Comparison of ENCODE assay signal across 14 mouse cellular contexts in the genomic region with DNA sequence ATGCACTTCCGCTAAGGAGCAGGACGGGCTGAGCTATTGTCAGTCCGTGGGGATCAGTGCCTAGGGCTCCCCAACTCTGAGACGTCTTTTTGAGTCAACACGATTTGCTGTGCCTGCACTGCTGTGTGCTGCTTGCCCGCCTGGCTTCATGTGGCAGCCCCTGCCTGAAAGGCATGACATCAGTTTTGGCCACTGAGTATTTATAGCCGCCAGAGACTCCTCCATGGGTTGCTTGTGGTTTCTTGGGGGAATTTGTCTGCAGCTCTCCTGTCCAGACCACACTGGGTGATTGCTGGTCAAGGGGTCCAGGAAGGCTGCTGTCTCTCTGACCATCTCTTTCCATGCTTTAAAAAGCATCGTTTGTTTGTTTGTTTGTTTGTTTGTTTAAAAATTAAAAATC. TPM values are rescaled to one million over a fixed set of nuclear protein-coding genes. Genes with fewer than 3 reads are reported as not detected.
DNase-seq lines count a peak whose midpoint lies in the region; ATAC-seq and TF ChIP-seq lines count a peak whose summit lies in the region.
"Had no signal": no experiment of that assay in that cellular context is flagged by ENCODE, and none has a peak within 500 bp of the region (broad histone marks: within the 10 kb centered on the region; RNA-seq: fewer than 3 reads in every experiment).

No protein-coding gene starts in this region.

- ATAC-seq in heart, embryonic 12.5 days (ENCODE audit: insufficient number of reproducible peaks, low FRiP score): no peak
- ATAC-seq in kidney, embryonic 15.5 days (replicated peaks; ENCODE audit: low FRiP score): no peak
- ATAC-seq in hindbrain, embryonic 14.5 days (ENCODE audit: low FRiP score): no peak
- no peak for ATAC-seq in forebrain, embryonic 12.5 days (ENCODE audit: low FRiP score)

- peak overlapping the region; percentile 83 for H3K27ac ChIP-seq in heart, embryonic 12.5 days (ENCODE audit: poor library complexity, severe bottlenecking)
- 0 out of 2 replicates have a peak overlapping the region, but pooled peaks have one; percentile 3 for H3K27ac ChIP-seq in kidney, embryonic 15.5 days
- H3K27ac ChIP-seq in hindbrain, embryonic 14.5 days: no peak overlapping the region
- H3K27ac ChIP-seq in forebrain, embryonic 12.5 days: no peak overlapping the region
- H3K27ac ChIP-seq: embryonic facial prominence, embryonic 13.5 days had no signal

- intact Hi-C loops in heart, postnatal 10 days (cut with DNase I): no loop called here

- H3K79me2 ChIP-seq in myocyte (ENCODE audit: control insufficient read depth, insufficient read depth): peaks cover 76% of the 10 kb centered on the region

- no peaks in the 10 kb centered on the region for H3K9me3 ChIP-seq in heart, embryonic 12.5 days (replicated peaks)
- no peaks in the 10 kb centered on the region for H3K9me3 ChIP-seq in kidney, embryonic 15.5 days (replicated peaks)
- no peaks in the 10 kb centered on the region for H3K9me3 ChIP-seq in hindbrain, embryonic 14.5 days (ENCODE audit: control insufficient read depth, low read length)
- H3K9me3 ChIP-seq in forebrain, embryonic 12.5 days: no peaks in the 10 kb centered on the region
- H3K9me3 ChIP-seq: embryonic facial prominence, embryonic 13.5 days had no signal

- H3K36me3 ChIP-seq in heart, embryonic 12.5 days: 0 out of 2 replicates have a peak, but pooled peaks cover 5% of the 10 kb centered on the region
- 0 out of 2 replicates have a peak, but pooled peaks cover 3% of the 10 kb centered on the region for H3K36me3 ChIP-seq in kidney, embryonic 15.5 days
- no peaks in the 10 kb centered on the region for H3K36me3 ChIP-seq in hindbrain, embryonic 14.5 days (replicated peaks; ENCODE audit: control insufficient read depth, insufficient read depth)
- no peaks in the 10 kb centered on the region for H3K36me3 ChIP-seq in myocyte (ENCODE audit: control insufficient read depth, insufficient read depth)
- no peaks in the 10 kb centered on the region for H3K36me3 ChIP-seq in forebrain, embryonic 12.5 days (replicated peaks)

- no peak overlapping the region for H3ac ChIP-seq in myocyte (ENCODE audit: control insufficient read depth, insufficient read length)

- WGBS in heart, embryonic 12.5 days: 36% methylated on average over 8 of the region's 8 CpGs
- 45% methylated on average over 8 of the region's 8 CpGs for WGBS in kidney, embryonic 15.5 days
- 47% methylated on average over 8 of the region's 8 CpGs for WGBS in hindbrain, embryonic 14.5 days
- 66% methylated on average over 8 of the region's 8 CpGs for WGBS in forebrain, embryonic 12.5 days

- H3K4me2 ChIP-seq in heart, embryonic 12.5 days: peak overlapping the region; percentile 22
- H3K4me2 ChIP-seq in kidney, embryonic 15.5 days: no peak overlapping the region
- no peak overlapping the region for H3K4me2 ChIP-seq in hindbrain, embryonic 14.5 days (replicated peaks)
- peak overlapping the region; percentile 72 for H3K4me2 ChIP-seq in myocyte (ENCODE audit: low read depth)
- no peak overlapping the region for H3K4me2 ChIP-seq in forebrain, embryonic 12.5 days
- H3K4me2 ChIP-seq: embryonic facial prominence, embryonic 13.5 days had no signal

- no peak overlapping the region for H3K4me3 ChIP-seq in heart, embryonic 12.5 days
- no peak overlapping the region for H3K4me3 ChIP-seq in kidney, embryonic 15.5 days (replicated peaks)
- H3K4me3 ChIP-seq in hindbrain, embryonic 14.5 days (replicated peaks; ENCODE audit: low read length): no peak overlapping the region
- no peak overlapping the region for H3K4me3 ChIP-seq in myocyte
- no peak overlapping the region for H3K4me3 ChIP-seq in forebrain, embryonic 12.5 days (replicated peaks)
- H3K4me3 ChIP-seq: embryonic facial prominence, embryonic 13.5 days had no signal

- peak overlapping the region; percentile 51; the same call in 1 of the 2 replicates for H3K9ac ChIP-seq in heart, embryonic 12.5 days
- no peak overlapping the region for H3K9ac ChIP-seq in kidney, embryonic 15.5 days
- H3K9ac ChIP-seq in hindbrain, embryonic 14.5 days: 0 out of 2 replicates have a peak overlapping the region, but pooled peaks have one; percentile 22
- H3K9ac ChIP-seq in forebrain, embryonic 12.5 days: no peak overlapping the region
- H3K9ac ChIP-seq: embryonic facial prominence, embryonic 13.5 days had no signal

- no peak for TF ChIP-seq POLR2A in myocyte (IDR thresholded peaks at IDR 0.05; ENCODE audit: insufficient read length, low read depth)

- peaks cover 90% of the 10 kb centered on the region for H3K4me1 ChIP-seq in heart, embryonic 12.5 days (replicated peaks)
- H3K4me1 ChIP-seq in kidney, embryonic 15.5 days: peaks cover 89% of the 10 kb centered on the region
- peaks cover 73% of the 10 kb centered on the region for H3K4me1 ChIP-seq in hindbrain, embryonic 14.5 days (replicated peaks; ENCODE audit: control insufficient read depth, insufficient read depth, low read length)
- peaks cover 75% of the 10 kb centered on the region for H3K4me1 ChIP-seq in forebrain, embryonic 12.5 days

- no peak for DNase-seq in heart, postnatal 10 days
- no peak for DNase-seq in kidney, postnatal 4 days
- no peak for DNase-seq in hindbrain, embryonic 14.5 days (ENCODE audit: low spot score)
- DNase-seq: cerebellum, adult 8-10 months; gastrocnemius, postnatal 14 days; kidney, adult 2 months; layer of hippocampus, adult 9-11 months; liver; lung, adult 18-20 months had no signal

- no peaks in the 10 kb centered on the region for H3K27me3 ChIP-seq in heart, embryonic 12.5 days (replicated peaks)
- H3K27me3 ChIP-seq in kidney, embryonic 15.5 days: no peaks in the 10 kb centered on the region
- H3K27me3 ChIP-seq in hindbrain, embryonic 14.5 days (ENCODE audit: control insufficient read depth, insufficient read depth, low read length): no peaks in the 10 kb centered on the region
- H3K27me3 ChIP-seq in myocyte (ENCODE audit: control insufficient read depth, insufficient read depth, insufficient read length): no peaks in the 10 kb centered on the region
- no peaks in the 10 kb centered on the region for H3K27me3 ChIP-seq in forebrain, embryonic 12.5 days
- H3K27me3 ChIP-seq: embryonic facial prominence, embryonic 13.5 days had no signal

TF ChIP-seq in myocyte, 11 proteins besides CTCF, POLR2A, EP300 and RAD21:
- TF ChIP-seq REST (IDR thresholded peaks at IDR 0.05; ENCODE audit: insufficient read depth, insufficient read length) (no peak), MYOD1 (IDR thresholded peaks at IDR 0.05; ENCODE audit: control insufficient read depth in 1 of 3, insufficient read length in 2 of 3, low read depth in 2 of 3) (peak in 1 of 3 experiments; percentile 57), POLR2AphosphoS2 (IDR thresholded peaks at IDR 0.05; ENCODE audit: insufficient read length, low read depth) (peak; percentile 7), E2F4 (IDR thresholded peaks at IDR 0.05; ENCODE audit: insufficient read depth) (no peak), USF1 (IDR thresholded peaks at IDR 0.05; ENCODE audit: low read depth) (no peak), TCF12 (IDR thresholded peaks at IDR 0.05; ENCODE audit: insufficient read depth, poor library complexity, severe bottlenecking) (no peak), SRF (IDR thresholded peaks at IDR 0.05; ENCODE audit: control insufficient read depth, insufficient read length, low read depth) (no peak), MYOG (IDR thresholded peaks at IDR 0.05; ENCODE audit: control insufficient read depth in 1 of 3, insufficient read depth in 1 of 3, insufficient read length in 2 of 3, low read depth in 2 of 3) (peak in 2 of 3 experiments; percentile 12 to 62), MAX (IDR thresholded peaks at IDR 0.05; ENCODE audit: low read depth) (no peak)

RNA-seq across cellular contexts. Expression of gene Afap1, which starts 12.2 kb away (rescaled TPM):
- 30.5 and 33.1 TPM in 2 replicates for polyA plus RNA-seq in heart, embryonic 12.5 days (2016; fragmentation: Nextera tagmentation; extraction: Ambion mirVana)
- 10 to 100 TPM; 37.9 to 42.9 TPM for total RNA-seq in heart, postnatal 10 days (2021)
- polyA plus RNA-seq in kidney, embryonic 15.5 days (2015; fragmentation: Nextera tagmentation; extraction: Ambion mirVana): 24.7 and 25.4 TPM in 2 replicates
- 70.8 and 72.3 TPM in 2 replicates for polyA plus RNA-seq in hindbrain, embryonic 14.5 days (2014; fragmentation: Nextera tagmentation; extraction: Ambion mirVana)
- 12.4 TPM for polyA plus RNA-seq in myocyte (2012; fragmentation: generic; extraction: Trizol)
- 40.7 and 48.3 TPM in 2 replicates for polyA plus RNA-seq in forebrain, embryonic 12.5 days (2016; fragmentation: Nextera tagmentation; extraction: Ambion mirVana)

Comparison
In these comparisons a context has a peak if more than half of its experiments do, and no peak if none do; other contexts are left out.
1. H3K27ac ChIP-seq: peak in heart, embryonic 12.5 days (single experiment) and kidney, embryonic 15.5 days (single experiment); none in hindbrain, embryonic 14.5 days (single experiment) and forebrain, embryonic 12.5 days (single experiment).
2. H3K4me2 ChIP-seq: peak in heart, embryonic 12.5 days (single experiment) and myocyte (single experiment); none in kidney, embryonic 15.5 days (single experiment), hindbrain, embryonic 14.5 days (single experiment) and forebrain, embryonic 12.5 days (single experiment).
3. H3K9ac ChIP-seq: peak in heart, embryonic 12.5 days (single experiment) and hindbrain, embryonic 14.5 days (single experiment); none in kidney, embryonic 15.5 days (single experiment) and forebrain, embryonic 12.5 days (single experiment).